Mouse (Mus musculus): Measurements from ENCODE around the gene Pkd2. TPM values are rescaled to one million over a fixed set of nuclear protein-coding genes. Genes with fewer than 3 reads are reported as not detected.

The Pkd2 gene
- polyA plus RNA-seq, 1 experiment from 2014 or later = 7.8 TPM

- peaks cover 3% of the 10 kb centered on the region; the same call in 1 of the 2 replicates for H3K4me1 ChIP-seq (replicated peaks; ENCODE audit: control insufficient read depth, insufficient read depth, low read length)
- H3K27me3 ChIP-seq (replicated peaks; ENCODE audit: control insufficient read depth, insufficient read depth, low read length) = no peaks in the 10 kb centered on the region
- no peaks in the 10 kb centered on the region for H3K9me3 ChIP-seq (ENCODE audit: control insufficient read depth, low read length)
- WGBS = 91% methylated on average over 7 of the region's 7 CpGs
- no peak overlapping the region for H3K27ac ChIP-seq (ENCODE audit: low read length)
- ATAC-seq = no peak
- peaks cover 42% of the 10 kb centered on the region; the same call in 1 of the 2 replicates for H3K36me3 ChIP-seq (ENCODE audit: control insufficient read depth, insufficient read depth)
- no peak overlapping the region for H3K9ac ChIP-seq (replicated peaks; ENCODE audit: low read depth, low read length)
- H3K4me3 ChIP-seq (replicated peaks; ENCODE audit: low read length) = no peak overlapping the region
- H3K4me2 ChIP-seq (ENCODE audit: low read length) = no peak overlapping the region
Observed at GRCm38 (mm10) chr5:104480367-104480766, 21.1 kb downstream of the Pkd2 start.

DNA sequence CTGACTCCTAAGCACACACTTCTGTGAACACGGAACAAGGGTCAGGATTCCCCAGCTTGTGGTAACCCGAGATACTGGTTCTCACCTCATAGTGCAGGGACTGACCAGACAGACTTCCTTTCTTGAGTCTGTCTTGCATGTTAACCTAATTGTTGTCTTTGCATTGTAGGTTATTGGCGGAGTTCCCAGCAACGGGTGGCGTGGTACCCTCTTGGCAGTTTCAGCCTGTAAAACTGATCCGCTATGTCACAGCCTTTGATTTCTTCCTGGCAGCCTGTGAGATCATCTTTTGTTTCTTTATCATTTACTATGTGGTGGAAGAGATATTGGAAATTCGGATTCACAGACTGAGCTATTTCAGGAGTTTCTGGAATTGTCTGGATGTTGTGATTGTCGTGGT, 23.6 kb downstream of the Pkd2 start:
- WGBS = 35% methylated on average over 8 of the region's 8 CpGs
- Histone ChIP-seq H3K4me3 (replicated peaks; ENCODE audit: low read length) (no peak overlapping the region), H3K27me3 (replicated peaks; ENCODE audit: control insufficient read depth, insufficient read depth, low read length) (no peaks in the 10 kb centered on the region), H3K4me2 (ENCODE audit: low read length) (no peak overlapping the region), H3K4me1 (replicated peaks; ENCODE audit: control insufficient read depth, insufficient read depth, low read length) (peaks cover 3% of the 10 kb centered on the region; the same call in 1 of the 2 replicates), H3K36me3 (ENCODE audit: control insufficient read depth, insufficient read depth) (peaks cover 34% of the 10 kb centered on the region; the same call in 1 of the 2 replicates), H3K9me3 (ENCODE audit: control insufficient read depth, low read length) (no peaks in the 10 kb centered on the region), H3K27ac (ENCODE audit: low read length) (no peak overlapping the region), H3K9ac (replicated peaks; ENCODE audit: low read depth, low read length) (no peak overlapping the region)
- ATAC-seq = peak; percentile 26; the same call in 1 of the 2 replicates

DNA sequence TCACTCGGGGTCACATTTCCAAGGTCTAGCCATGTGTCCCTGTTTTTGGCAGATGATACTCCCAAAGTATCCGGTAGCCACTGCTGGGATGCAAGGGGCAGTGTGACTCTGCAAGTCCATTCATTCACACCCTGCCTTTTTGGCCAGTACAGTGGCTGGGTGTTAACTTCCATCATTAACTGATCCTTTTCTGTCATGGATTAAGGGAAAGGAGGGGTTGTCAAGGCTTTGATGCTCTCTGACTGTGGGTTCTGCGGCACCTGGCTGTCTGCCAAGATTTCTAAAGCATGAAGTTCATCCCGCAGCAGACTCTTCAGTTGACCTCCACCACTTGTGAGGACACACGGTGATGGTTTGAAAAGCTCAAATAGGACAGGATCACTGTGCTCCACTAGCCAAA, 32.3 kb downstream of the Pkd2 start:
- Histone ChIP-seq H3K9ac (replicated peaks; ENCODE audit: low read depth, low read length) (no peak overlapping the region), H3K4me1 (replicated peaks; ENCODE audit: control insufficient read depth, insufficient read depth, low read length) (no peaks in the 10 kb centered on the region), H3K9me3 (ENCODE audit: control insufficient read depth, low read length) (no peaks in the 10 kb centered on the region), H3K27ac (ENCODE audit: low read length) (no peak overlapping the region), H3K36me3 (ENCODE audit: control insufficient read depth, insufficient read depth) (peaks cover 28% of the 10 kb centered on the region), H3K27me3 (replicated peaks; ENCODE audit: control insufficient read depth, insufficient read depth, low read length) (no peaks in the 10 kb centered on the region), H3K4me2 (ENCODE audit: low read length) (no peak overlapping the region), H3K4me3 (replicated peaks; ENCODE audit: low read length) (no peak overlapping the region)
- WGBS = 57% methylated on average over 5 of the region's 5 CpGs
- no peak for ATAC-seq

DNA sequence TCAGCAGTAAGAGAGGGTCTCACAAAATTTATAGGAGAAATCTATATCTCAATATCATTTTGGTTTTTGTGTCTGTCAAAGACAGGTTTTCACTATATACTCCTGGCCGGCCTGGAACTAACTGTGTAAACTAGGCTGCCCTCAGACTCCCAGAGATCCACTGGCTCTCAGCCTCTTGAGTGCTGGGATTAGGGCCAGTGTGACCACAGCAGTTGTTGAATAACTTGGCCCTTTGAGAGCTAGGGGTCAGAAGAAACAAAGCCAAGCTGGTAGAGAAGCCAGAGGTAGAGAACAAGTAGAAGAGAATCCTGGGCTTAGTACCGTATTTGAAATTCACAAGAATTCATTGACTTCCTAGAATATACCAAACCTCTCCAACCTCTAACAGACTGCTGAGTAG, 45.6 kb downstream of the Pkd2 start:
- Histone ChIP-seq H3K27me3 (replicated peaks; ENCODE audit: control insufficient read depth, insufficient read depth, low read length) (no peaks in the 10 kb centered on the region), H3K4me3 (replicated peaks; ENCODE audit: low read length) (no peak overlapping the region), H3K9ac (replicated peaks; ENCODE audit: low read depth, low read length) (no peak overlapping the region), H3K36me3 (ENCODE audit: control insufficient read depth, insufficient read depth) (peaks cover 15% of the 10 kb centered on the region), H3K4me2 (ENCODE audit: low read length) (no peak overlapping the region), H3K9me3 (ENCODE audit: control insufficient read depth, low read length) (no peaks in the 10 kb centered on the region), H3K27ac (ENCODE audit: low read length) (no peak overlapping the region), H3K4me1 (replicated peaks; ENCODE audit: control insufficient read depth, insufficient read depth, low read length) (peaks cover 7% of the 10 kb centered on the region)
- 97% methylated on average over 2 of the region's 2 CpGs for WGBS
- ATAC-seq = no peak

DNA sequence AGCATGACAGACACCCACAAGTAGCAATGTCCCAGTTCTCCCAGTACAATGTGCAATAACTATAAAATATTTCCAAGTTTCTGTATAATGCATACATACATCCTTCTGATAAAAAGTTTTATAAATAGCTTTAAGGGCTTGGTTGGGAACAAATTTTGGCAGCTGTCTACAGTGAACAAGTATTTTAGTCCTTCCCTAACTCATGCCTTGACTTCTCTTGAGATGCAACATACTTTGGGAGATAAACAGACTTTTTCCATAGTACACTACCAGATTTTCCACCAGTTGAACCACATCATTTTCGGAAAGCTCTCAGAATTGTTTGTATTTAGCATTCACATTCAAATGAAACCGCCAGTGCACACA, 48.6 kb downstream of the Pkd2 start:
- Histone ChIP-seq H3K4me1 (replicated peaks; ENCODE audit: control insufficient read depth, insufficient read depth, low read length) (peaks cover 7% of the 10 kb centered on the region), H3K9ac (replicated peaks; ENCODE audit: low read depth, low read length) (no peak overlapping the region; the same call in 1 of the 2 replicates), H3K27ac (ENCODE audit: low read length) (no peak overlapping the region), H3K27me3 (replicated peaks; ENCODE audit: control insufficient read depth, insufficient read depth, low read length) (no peaks in the 10 kb centered on the region), H3K4me2 (ENCODE audit: low read length) (peak overlapping the region; percentile 50), H3K9me3 (ENCODE audit: control insufficient read depth, low read length) (no peaks in the 10 kb centered on the region), H3K4me3 (replicated peaks; ENCODE audit: low read length) (peak overlapping the region; percentile 93), H3K36me3 (ENCODE audit: control insufficient read depth, insufficient read depth) (peaks cover 11% of the 10 kb centered on the region)
- 0% methylated on average over 2 of the region's 2 CpGs for WGBS
- peak; percentile 1; the same call in 1 of the 2 replicates for ATAC-seq

DNA sequence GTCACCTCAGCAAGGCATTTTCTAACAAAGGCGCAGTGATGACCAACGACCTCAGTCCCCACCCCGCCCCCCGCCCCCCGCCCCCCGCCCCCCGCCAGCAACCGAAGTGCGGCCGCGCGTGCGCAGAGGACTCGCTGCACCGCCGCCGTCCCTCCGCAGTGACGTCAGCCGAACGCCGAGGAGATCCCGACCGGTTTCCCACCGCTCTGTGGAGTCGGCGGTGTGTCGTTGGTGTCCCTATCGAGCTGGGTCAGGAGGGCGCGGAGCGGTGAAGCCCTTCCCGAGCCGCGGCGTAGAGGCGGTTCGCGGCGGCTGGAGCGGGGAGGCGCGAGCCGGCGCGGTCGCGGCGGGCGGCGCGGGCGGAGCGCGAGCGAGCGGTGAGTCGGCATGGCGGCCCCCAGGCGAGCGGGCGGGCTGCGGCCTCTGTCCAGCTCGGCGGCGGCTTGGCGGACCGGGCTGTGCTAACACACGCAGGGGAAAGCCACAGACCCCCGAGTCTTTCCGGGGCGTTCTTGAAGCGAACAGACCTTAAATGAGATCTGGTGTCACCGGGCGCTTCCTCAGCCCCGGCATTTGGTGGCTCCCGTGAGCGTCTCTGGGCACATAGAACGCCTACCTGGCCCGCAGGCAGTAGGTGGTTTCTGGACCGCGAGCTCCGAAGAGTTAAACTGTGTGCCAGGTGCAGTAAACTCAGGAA, 49.1 kb downstream of the Pkd2 start, which contains the start of gene BC005561:
Gene BC005561 (plus strand): TSS at position 158 of the 697 bp plus-strand sequence.
- Histone ChIP-seq H3K27me3 (replicated peaks; ENCODE audit: control insufficient read depth, insufficient read depth, low read length) (no peaks in the 10 kb centered on the region), H3K4me3 (replicated peaks; ENCODE audit: low read length) (peak within 1 kb of the TSS; percentile 93), H3K27ac (ENCODE audit: low read length) (peak within 1 kb of the TSS; percentile 85), H3K9me3 (ENCODE audit: control insufficient read depth, low read length) (peaks cover 4% of the 10 kb centered on the region), H3K4me1 (replicated peaks; ENCODE audit: control insufficient read depth, insufficient read depth, low read length) (peaks cover 7% of the 10 kb centered on the region), H3K9ac (replicated peaks; ENCODE audit: low read depth, low read length) (peak within 1 kb of the TSS; percentile 94), H3K36me3 (ENCODE audit: control insufficient read depth, insufficient read depth) (peaks cover 10% of the 10 kb centered on the region), H3K4me2 (ENCODE audit: low read length) (peak within 1 kb of the TSS; percentile 55)
- under 1% methylated on average over 80 of the region's 83 CpGs for WGBS
- ATAC-seq = peak; percentile 95

DNA sequence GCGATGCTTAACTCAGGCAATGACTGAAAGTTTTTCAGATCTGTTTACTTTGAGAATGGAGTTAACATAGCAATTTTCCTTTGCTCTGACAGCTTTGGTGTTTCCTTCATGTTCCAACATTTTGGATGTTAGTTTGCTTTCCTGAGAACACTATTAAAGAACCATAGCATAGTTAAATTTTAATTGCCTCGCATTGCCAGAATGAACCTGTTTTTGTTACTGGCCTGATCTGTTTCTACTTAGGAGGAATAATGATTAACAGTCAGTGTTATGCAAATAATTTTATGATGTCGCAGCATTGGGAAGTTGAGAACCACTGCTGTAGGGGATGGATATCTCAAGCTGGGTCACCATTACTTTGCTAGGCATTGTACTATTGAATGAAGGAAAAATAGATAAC, 52.0 kb downstream of the Pkd2 start:
- Histone ChIP-seq H3K9me3 (ENCODE audit: control insufficient read depth, low read length) (peaks cover 10% of the 10 kb centered on the region), H3K4me2 (ENCODE audit: low read length) (no peak overlapping the region), H3K27ac (ENCODE audit: low read length) (no peak overlapping the region), H3K27me3 (replicated peaks; ENCODE audit: control insufficient read depth, insufficient read depth, low read length) (no peaks in the 10 kb centered on the region), H3K36me3 (ENCODE audit: control insufficient read depth, insufficient read depth) (peaks cover 9% of the 10 kb centered on the region), H3K9ac (replicated peaks; ENCODE audit: low read depth, low read length) (no peak overlapping the region), H3K4me1 (replicated peaks; ENCODE audit: control insufficient read depth, insufficient read depth, low read length) (peaks cover 7% of the 10 kb centered on the region), H3K4me3 (replicated peaks; ENCODE audit: low read length) (no peak overlapping the region)
- no peak for ATAC-seq
- 89% methylated on average over 3 of the region's 3 CpGs for WGBS

DNA sequence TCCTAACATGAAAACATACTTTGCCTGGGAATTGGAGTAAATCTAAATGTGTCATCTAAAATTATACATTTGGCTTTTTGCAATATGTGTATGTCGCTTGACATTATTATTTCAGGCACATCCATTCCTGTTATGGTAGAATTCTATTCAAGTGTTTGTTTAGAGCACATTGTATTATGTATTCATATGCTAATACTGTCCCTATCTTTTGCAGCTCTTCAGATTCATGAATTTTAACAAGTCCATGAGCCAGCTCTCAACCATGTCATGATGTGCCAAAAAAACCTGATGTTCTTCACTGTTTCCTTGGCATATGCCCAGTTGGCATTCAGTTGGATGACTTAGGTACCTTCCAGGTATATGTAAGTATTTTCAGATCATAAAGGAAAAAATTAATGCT, 79.4 kb downstream of the Pkd2 start:
- no peak overlapping the region for H3K9ac ChIP-seq (replicated peaks; ENCODE audit: low read depth, low read length)
- 0 out of 2 replicates have a peak, but pooled peaks cover 4% of the 10 kb centered on the region for H3K4me1 ChIP-seq (replicated peaks; ENCODE audit: control insufficient read depth, insufficient read depth, low read length)
- H3K4me3 ChIP-seq (replicated peaks; ENCODE audit: low read length) = no peak overlapping the region
- 47% methylated on average over 1 of the region's 1 CpGs for WGBS
- no peak overlapping the region for H3K4me2 ChIP-seq (ENCODE audit: low read length)
- no peaks in the 10 kb centered on the region for H3K9me3 ChIP-seq (ENCODE audit: control insufficient read depth, low read length)
- ATAC-seq = peak; percentile 81
- H3K27me3 ChIP-seq (replicated peaks; ENCODE audit: control insufficient read depth, insufficient read depth, low read length) = no peaks in the 10 kb centered on the region
- H3K36me3 ChIP-seq (ENCODE audit: control insufficient read depth, insufficient read depth) = peaks cover 19% of the 10 kb centered on the region
- 0 out of 2 replicates have a peak overlapping the region, but pooled peaks have one; percentile 23 for H3K27ac ChIP-seq (ENCODE audit: low read length)

- Histone ChIP-seq H3K27ac (ENCODE audit: low read length) (no peak overlapping the region), H3K27me3 (replicated peaks; ENCODE audit: control insufficient read depth, insufficient read depth, low read length) (no peaks in the 10 kb centered on the region), H3K9me3 (ENCODE audit: control insufficient read depth, low read length) (no peaks in the 10 kb centered on the region), H3K4me1 (replicated peaks; ENCODE audit: control insufficient read depth, insufficient read depth, low read length) (0 out of 2 replicates have a peak, but pooled peaks cover 4% of the 10 kb centered on the region), H3K36me3 (ENCODE audit: control insufficient read depth, insufficient read depth) (peaks cover 19% of the 10 kb centered on the region), H3K9ac (replicated peaks; ENCODE audit: low read depth, low read length) (no peak overlapping the region), H3K4me3 (replicated peaks; ENCODE audit: low read length) (no peak overlapping the region), H3K4me2 (ENCODE audit: low read length) (no peak overlapping the region)
- ATAC-seq = no peak
- 86% methylated on average over 4 of the region's 4 CpGs for WGBS
Observed at GRCm38 (mm10) chr5:104539331-104539730, 80.1 kb downstream of the Pkd2 start.

Measured in forebrain, embryonic 16.5 days (tissue).